Mouse (Mus musculus) liver, embryonic 15.5 days (tissue): ENCODE results near the gene Hsdl2. TPM values are rescaled to one million over a fixed set of nuclear protein-coding genes. Genes with fewer than 3 reads are reported as not detected.
A peak's percentile ranks its signal among the peaks of the same experiment; 100 is the strongest.
"Not testable (repeated sequence)": the region's sequence is repeated elsewhere in the genome, so short reads cannot be mapped to it uniquely, and the experiment has no call there.

Experiments
- ATAC-seq: fragments of 200-750 bp; cut with Nextera tagmentation; 2 replicates; pipeline ENCODE4 v1.8.0; 2017; ENCODE audit warnings: moderate number of reproducible peaks, mild to moderate bottlenecking, moderate library complexity; ENCODE audit not compliant: insufficient read depth
- H3K27ac ChIP-seq: fragments of 300-500 bp; sonication (generic); replicated peaks from 2 replicates; pipeline ENCODE4 v1.5.1; 2015; ENCODE audit warnings: mild to moderate bottlenecking, inconsistent platforms
- H3K27me3 ChIP-seq: fragments of 300-500 bp; sonication (generic); 2 replicates; pipeline ENCODE4 v1.6.1; 2015; ENCODE audit warnings: mild to moderate bottlenecking, inconsistent platforms
- H3K36me3 ChIP-seq: fragments of 300-500 bp; sonication (generic); replicated peaks from 2 replicates; pipeline ENCODE4 v1.6.1; 2015; ENCODE audit warnings: moderate library complexity, mild to moderate bottlenecking, inconsistent platforms
- H3K4me1 ChIP-seq: fragments of 300-500 bp; sonication (generic); replicated peaks from 2 replicates; pipeline ENCODE4 v1.6.1; 2015; ENCODE audit warnings: inconsistent platforms
- H3K4me2 ChIP-seq: fragments of 300-500 bp; sonication (generic); 2 replicates; pipeline ENCODE4 v1.6.1; 2015; ENCODE audit warnings: moderate library complexity, mild to moderate bottlenecking, inconsistent platforms
- H3K4me3 ChIP-seq: fragments of 300-500 bp; sonication (generic); replicated peaks from 2 replicates; pipeline ENCODE4 v1.5.1; 2015; ENCODE audit warnings: mild to moderate bottlenecking, inconsistent platforms
- H3K9ac ChIP-seq: fragments of 300-500 bp; sonication (generic); 2 replicates; pipeline ENCODE4 v1.6.1; 2015; ENCODE audit warnings: moderate library complexity, mild to moderate bottlenecking, inconsistent platforms
- H3K9me3 ChIP-seq: fragments of 300-500 bp; sonication (generic); replicated peaks from 2 replicates; pipeline ENCODE4 v1.6.1; 2016; ENCODE audit warnings: inconsistent platforms
- WGBS: fragments of 180-500 bp; shearing (Covaris S2); methylation state at CpG from one replicate; pipeline ENCODE4 v1.1.7; 2015; ENCODE audit warnings: mixed read lengths; ENCODE audit not compliant: insufficient replicate concordance; 5-methylcytosine and 5-hydroxymethylcytosine counted together
- polyA plus RNA-seq: library from polyadenylated mRNA; unstranded; fragments of >200 nt; fragmentation: Nextera tagmentation; extraction: Ambion mirVana; gene quantifications from 2 replicates; pipeline ENCODE4 v1.2.1, GENCODE M21; 2015

Hsdl2 gene
- polyA plus RNA-seq, 1 experiment from 2014 or later = 19.6 TPM

DNA sequence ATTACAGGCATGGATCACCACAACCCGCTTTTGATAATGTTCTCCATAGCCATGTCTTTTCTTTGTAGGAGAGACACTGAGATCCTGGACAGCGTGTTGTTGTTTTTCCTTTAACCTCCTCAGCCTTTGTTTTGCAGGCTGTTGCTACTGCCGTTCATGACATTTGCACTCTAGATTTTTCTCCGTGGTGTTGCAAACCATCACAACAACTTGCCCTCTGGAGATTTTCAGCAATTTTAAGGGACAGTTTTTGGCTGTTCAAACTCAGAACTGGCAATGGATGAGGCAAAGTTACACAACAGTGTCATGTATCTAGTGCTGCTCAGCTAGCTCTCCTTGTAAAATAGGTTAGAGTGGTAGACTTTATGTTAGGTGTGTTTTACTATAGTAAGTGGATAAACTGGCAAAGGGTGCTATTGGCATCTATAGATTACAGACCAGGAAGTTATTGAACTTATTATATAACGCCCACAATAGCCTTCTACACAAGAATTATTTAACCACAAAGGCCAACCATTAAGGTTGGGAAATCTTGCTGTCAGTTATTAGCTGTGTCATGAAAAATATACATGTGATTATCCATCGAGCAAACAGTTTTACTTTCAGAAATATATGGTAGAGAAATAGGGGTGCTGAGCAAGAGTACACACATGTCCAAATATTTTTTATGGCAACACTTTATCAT lies 13.6 kb upstream of the Hsdl2 start:
- Histone ChIP-seq H3K9me3 (no peaks in the 10 kb centered on the region), H3K27me3 (no peaks in the 10 kb centered on the region), H3K9ac (no peak overlapping the region), H3K36me3 (no peaks in the 10 kb centered on the region), H3K4me2 (no peak overlapping the region), H3K27ac (no peak overlapping the region), H3K4me1 (peaks cover 23% of the 10 kb centered on the region), H3K4me3 (no peak overlapping the region)
- ATAC-seq = no peak
- 51% methylated on average over 6 of the region's 6 CpGs for WGBS

DNA sequence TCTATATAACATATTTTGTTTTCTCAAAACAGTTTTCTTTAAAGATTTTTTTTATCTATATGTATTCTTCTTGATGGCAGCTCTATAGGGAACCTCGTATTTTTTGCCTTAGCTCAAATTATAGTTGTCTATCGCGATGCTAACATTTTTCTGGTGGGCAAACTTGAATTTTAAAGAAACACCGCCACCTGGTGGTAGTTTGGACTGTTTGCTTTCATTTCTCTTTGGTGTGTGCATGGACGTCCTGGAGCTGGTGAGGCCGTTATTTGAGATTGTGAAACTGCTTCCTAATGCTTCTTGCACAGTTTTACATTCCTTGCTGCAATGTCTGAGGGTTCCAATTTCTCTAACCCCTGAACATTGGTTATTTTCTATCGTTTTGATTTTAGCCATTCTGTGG lies 11.8 kb upstream of the Hsdl2 start:
- no peaks in the 10 kb centered on the region for H3K9me3 ChIP-seq
- ATAC-seq = peak; percentile 35; the same call in 1 of the 2 replicates
- H3K27me3 ChIP-seq = no peaks in the 10 kb centered on the region
- no peak overlapping the region for H3K27ac ChIP-seq
- WGBS = 2% methylated on average over 7 of the region's 7 CpGs
- H3K36me3 ChIP-seq = no peaks in the 10 kb centered on the region
- no peak overlapping the region for H3K9ac ChIP-seq
- H3K4me3 ChIP-seq = no peak overlapping the region
- H3K4me1 ChIP-seq = peaks cover 27% of the 10 kb centered on the region
- H3K4me2 ChIP-seq = peak overlapping the region; percentile 50

DNA sequence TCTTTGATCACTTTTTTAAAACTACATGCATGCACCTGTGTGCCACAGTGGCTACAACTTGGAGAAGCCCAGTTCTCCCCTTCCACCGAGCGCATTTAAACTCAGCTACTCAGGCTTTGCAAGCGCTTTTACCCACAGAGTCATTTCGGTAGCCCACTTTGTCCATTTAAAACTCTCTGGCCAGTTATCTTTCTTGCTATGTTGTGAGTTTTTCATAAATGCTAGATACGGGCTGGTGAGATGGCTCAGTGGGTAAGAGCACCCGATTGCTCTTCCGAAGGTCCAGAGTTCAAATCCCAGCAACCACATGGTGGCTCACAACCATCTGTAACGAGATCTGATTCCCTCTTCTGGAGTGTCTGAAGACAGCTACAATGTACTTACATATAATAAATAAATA lies 10.8 kb upstream of the Hsdl2 start:
- H3K27me3 ChIP-seq, H3K27ac ChIP-seq, H3K4me2 ChIP-seq, H3K9me3 ChIP-seq, H3K36me3 ChIP-seq, ATAC-seq, H3K4me3 ChIP-seq, H3K9ac ChIP-seq: not testable (repeated sequence)
- H3K4me1 ChIP-seq = peaks cover 27% of the 10 kb centered on the region
- 88% methylated on average over 8 of the region's 8 CpGs for WGBS

GRCm38 (mm10) chr4:59572521-59573118 lies 8.7 kb upstream of the Hsdl2 start:
- peak; percentile 72 for ATAC-seq
- no peak overlapping the region for H3K4me3 ChIP-seq
- no peaks in the 10 kb centered on the region for H3K27me3 ChIP-seq
- H3K9ac ChIP-seq = no peak overlapping the region
- no peaks in the 10 kb centered on the region for H3K9me3 ChIP-seq
- H3K4me1 ChIP-seq = peaks cover 24% of the 10 kb centered on the region
- peak overlapping the region; percentile 35 for H3K4me2 ChIP-seq
- no peaks in the 10 kb centered on the region for H3K36me3 ChIP-seq
- H3K27ac ChIP-seq = 0 out of 2 replicates have a peak overlapping the region, but pooled peaks have one; percentile 48
- WGBS = 47% methylated on average over 11 of the region's 11 CpGs

DNA sequence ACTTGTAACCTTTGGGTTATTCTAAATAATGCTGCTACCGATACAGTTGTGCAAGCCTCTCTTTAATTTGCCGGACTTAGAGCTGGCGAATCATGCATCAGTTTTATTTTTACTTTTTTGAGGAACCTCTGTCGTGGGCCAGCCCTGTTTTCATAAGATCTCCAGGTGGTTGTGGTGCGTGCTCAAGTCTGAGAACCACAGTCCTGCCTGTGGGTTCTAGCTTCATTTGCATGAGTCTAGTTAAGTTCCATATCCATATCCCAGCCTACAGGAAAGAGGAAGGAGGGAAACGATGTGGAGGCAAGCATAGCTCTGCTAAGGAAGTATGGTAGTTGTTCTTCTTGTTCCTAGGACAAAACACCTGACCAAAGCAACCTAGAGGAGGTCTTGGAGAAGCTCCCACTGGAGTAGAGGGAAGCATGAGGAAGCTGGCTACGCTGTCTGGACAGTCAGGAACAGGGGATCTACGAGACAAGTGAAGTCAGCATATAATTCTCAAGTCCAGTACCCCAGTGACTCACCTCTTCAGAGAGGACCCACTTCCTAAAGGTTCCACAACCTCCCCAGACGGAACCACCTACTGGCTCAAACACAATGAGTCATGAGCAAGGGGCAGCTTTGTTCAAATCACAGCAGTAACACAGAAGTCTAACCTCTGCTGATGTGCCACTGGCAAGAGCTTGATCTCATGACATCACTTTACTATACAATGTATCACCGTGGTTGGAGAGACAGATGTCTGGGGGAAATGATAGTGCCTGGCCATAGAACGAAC lies 6.0 kb upstream of the Hsdl2 start:
- 57% methylated on average over 11 of the region's 11 CpGs for WGBS
- Histone ChIP-seq H3K9ac (no peak overlapping the region), H3K4me2 (no peak overlapping the region), H3K36me3 (no peaks in the 10 kb centered on the region), H3K27ac (no peak overlapping the region), H3K27me3 (no peaks in the 10 kb centered on the region), H3K4me1 (peaks cover 14% of the 10 kb centered on the region), H3K9me3 (no peaks in the 10 kb centered on the region), H3K4me3 (no peak overlapping the region)
- no peak for ATAC-seq

- Histone ChIP-seq H3K9me3 (no peaks in the 10 kb centered on the region), H3K4me2 (peak overlapping the region; percentile 94), H3K36me3 (no peaks in the 10 kb centered on the region), H3K4me3 (peak overlapping the region; percentile 83), H3K27ac (peak overlapping the region; percentile 89), H3K27me3 (no peaks in the 10 kb centered on the region), H3K4me1 (peaks cover 26% of the 10 kb centered on the region), H3K9ac (peak overlapping the region; percentile 65)
- no peak; the same call in 1 of the 2 replicates for ATAC-seq
- WGBS = 1% methylated on average over 23 of the region's 23 CpGs
Measured at GRCm38 (mm10) chr4:59580495-59581281, 675 bp upstream of the Hsdl2 start.

DNA sequence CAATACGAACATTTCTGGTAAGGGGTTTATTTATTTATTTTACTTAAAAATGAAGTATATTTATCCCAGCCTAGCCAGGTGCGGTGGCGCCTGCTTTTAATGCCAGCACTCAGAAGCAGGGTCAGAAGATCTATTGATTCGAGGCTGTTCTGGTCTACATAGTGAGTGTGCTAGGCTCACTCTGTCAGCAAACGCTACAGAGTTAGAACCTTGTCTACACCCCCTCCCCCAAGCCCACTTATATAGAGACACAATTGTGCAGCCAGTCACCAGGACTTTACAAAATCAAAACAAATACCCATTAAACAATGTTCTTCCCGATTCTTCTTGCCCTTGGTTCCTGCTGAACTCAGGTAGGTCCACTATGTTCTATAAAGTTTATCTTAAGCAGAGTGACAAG lies 823 bp downstream of the Hsdl2 start:
- Histone ChIP-seq H3K27me3 (no peaks in the 10 kb centered on the region), H3K4me1 (peaks cover 26% of the 10 kb centered on the region), H3K9me3 (no peaks in the 10 kb centered on the region), H3K4me2 (peak overlapping the region; percentile 94), H3K27ac (peak overlapping the region; percentile 86), H3K4me3 (peak overlapping the region; percentile 83), H3K9ac (peak overlapping the region; percentile 47; the same call in 1 of the 2 replicates), H3K36me3 (no peaks in the 10 kb centered on the region)
- no peak for ATAC-seq
- WGBS = 31% methylated on average over 6 of the region's 6 CpGs

DNA sequence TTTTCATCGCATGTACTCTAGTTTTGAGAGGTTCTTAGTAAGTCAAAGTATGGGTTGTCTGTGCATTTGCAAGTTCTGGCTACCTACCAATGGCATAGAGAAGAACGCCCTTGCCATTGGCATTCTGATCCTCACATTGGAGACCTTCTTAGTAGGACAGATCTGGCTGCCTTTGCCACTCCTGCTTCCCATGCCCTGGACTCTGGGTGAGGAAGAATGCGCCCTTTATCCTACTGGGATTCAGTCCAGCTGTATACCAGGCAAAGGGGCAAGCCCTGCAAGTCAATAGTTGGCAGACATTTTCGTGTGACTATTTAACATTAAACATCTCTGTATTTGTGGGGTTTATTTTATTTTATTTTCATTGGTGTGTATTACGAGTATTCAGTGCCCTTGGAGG lies 3.7 kb downstream of the Hsdl2 start:
- ATAC-seq = no peak

DNA sequence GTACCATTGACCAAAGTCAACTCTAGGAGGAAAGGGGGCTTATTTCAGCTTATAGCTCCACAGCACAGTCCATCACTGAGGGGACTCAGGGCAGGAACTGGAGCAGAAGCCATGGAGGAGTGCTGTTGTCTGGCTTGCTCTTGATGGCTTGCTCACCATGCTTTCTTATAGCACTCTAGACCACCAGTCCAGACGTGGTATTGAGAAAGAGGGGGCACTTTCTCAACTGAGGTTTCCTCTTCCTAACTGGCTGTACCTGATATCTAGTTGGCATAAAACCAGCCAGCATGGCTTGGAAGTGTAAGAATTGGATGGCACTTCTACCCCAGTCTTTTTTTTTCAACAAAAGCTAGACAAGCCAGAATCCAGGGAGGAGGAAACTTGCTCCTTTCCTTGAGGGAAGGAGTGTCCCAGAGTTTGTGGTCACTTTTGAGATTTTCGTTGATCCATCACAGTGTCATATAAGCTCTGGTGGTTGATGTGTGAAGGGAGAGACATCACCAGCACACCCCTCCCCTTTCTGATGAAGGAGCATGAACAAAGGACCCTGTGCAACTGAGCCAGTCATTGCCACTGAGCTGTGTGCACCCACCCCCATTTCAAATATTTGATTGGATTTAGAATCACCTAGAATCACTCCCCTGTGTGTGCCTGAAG lies 6.0 kb downstream of the Hsdl2 start:
- 36% methylated on average over 2 of the region's 2 CpGs for WGBS
- Histone ChIP-seq H3K36me3 (no peaks in the 10 kb centered on the region), H3K27me3 (no peaks in the 10 kb centered on the region), H3K9ac (no peak overlapping the region), H3K4me3 (no peak overlapping the region), H3K4me1 (peaks cover 12% of the 10 kb centered on the region), H3K9me3 (no peaks in the 10 kb centered on the region), H3K4me2 (no peak overlapping the region), H3K27ac (no peak overlapping the region)
- ATAC-seq = no peak

More for the DNA sequence above, 3.7 kb downstream of the Hsdl2 start:
- H3K4me1 ChIP-seq = peaks cover 25% of the 10 kb centered on the region
- no peak overlapping the region for H3K27ac ChIP-seq
- H3K9ac ChIP-seq = no peak overlapping the region
- 74% methylated on average over 5 of the region's 5 CpGs for WGBS
- no peak overlapping the region for H3K4me3 ChIP-seq
- no peak overlapping the region for H3K4me2 ChIP-seq
- H3K36me3 ChIP-seq = no peaks in the 10 kb centered on the region
- no peaks in the 10 kb centered on the region for H3K9me3 ChIP-seq
- H3K27me3 ChIP-seq = no peaks in the 10 kb centered on the region

- no peaks in the 10 kb centered on the region for H3K36me3 ChIP-seq
- WGBS = 89% methylated on average over 1 of the region's 1 CpGs
Measured at GRCm38 (mm10) chr4:59587872-59588226, 6.5 kb downstream of the Hsdl2 start.

More at GRCm38 (mm10) chr4:59587872-59588226, 6.5 kb downstream of the Hsdl2 start:
- H3K4me2 ChIP-seq = no peak overlapping the region
- no peaks in the 10 kb centered on the region for H3K9me3 ChIP-seq
- H3K27ac ChIP-seq = no peak overlapping the region
- ATAC-seq = no peak
- H3K9ac ChIP-seq = no peak overlapping the region
- H3K4me3 ChIP-seq = no peak overlapping the region
- H3K4me1 ChIP-seq = peaks cover 8% of the 10 kb centered on the region
- no peaks in the 10 kb centered on the region for H3K27me3 ChIP-seq
